Mouse (Mus musculus) midbrain, postnatal 0 days (tissue): ENCODE results near the gene Stxbp4. TPM values are rescaled to one million over a fixed set of nuclear protein-coding genes. Genes with fewer than 3 reads are reported as not detected.
A peak's percentile ranks its signal among the peaks of the same experiment; 100 is the strongest.

Source experiments
- ATAC-seq: fragments of 200-750 bp; cut with Nextera tagmentation; 2 replicates; pipeline ENCODE4 v1.8.0; 2017; ENCODE audit warnings: moderate number of reproducible peaks, mild to moderate bottlenecking, moderate TSS enrichment, moderate library complexity; ENCODE audit not compliant: low FRiP score
- DNase-seq: peaks from one replicate; pipeline ENCODE4 v3.0.0-alpha.2; 2015; ENCODE audit warnings: low spot score
- H3K27ac ChIP-seq: fragments of 300-500 bp; sonication (generic); 2 replicates; pipeline ENCODE4 v1.5.1; 2014; ENCODE audit warnings: low read depth, mild to moderate bottlenecking, low read length, mixed read lengths
- H3K27me3 ChIP-seq: fragments of 300-500 bp; sonication (generic); 2 replicates; pipeline ENCODE4 v1.6.1; 2014; ENCODE audit warnings: low read length, control low read depth, mixed read lengths; ENCODE audit not compliant: insufficient read depth
- H3K36me3 ChIP-seq: fragments of 300-500 bp; sonication (generic); 2 replicates; pipeline ENCODE4 v1.6.1; 2014; ENCODE audit warnings: low read length, control low read depth, mixed read lengths; ENCODE audit not compliant: insufficient read depth
- H3K4me1 ChIP-seq: fragments of 300-500 bp; sonication (generic); 2 replicates; pipeline ENCODE4 v1.6.1; 2014; ENCODE audit warnings: mild to moderate bottlenecking, control low read depth, antibody characterized with exemption, low read length, mixed read lengths; ENCODE audit not compliant: insufficient read depth
- H3K4me2 ChIP-seq: fragments of 300-500 bp; sonication (generic); 2 replicates; pipeline ENCODE4 v1.6.1; 2014; ENCODE audit warnings: low read depth, mild to moderate bottlenecking, low read length, mixed read lengths; ENCODE audit not compliant: poor library complexity, severe bottlenecking
- H3K4me3 ChIP-seq: fragments of 300-500 bp; sonication (generic); 2 replicates; pipeline ENCODE4 v1.5.1; 2014; ENCODE audit warnings: low read depth, mild to moderate bottlenecking, low read length, moderate library complexity
- H3K9ac ChIP-seq: fragments of 300-500 bp; sonication (generic); replicated peaks from 2 replicates; pipeline ENCODE4 v1.6.1; 2014; ENCODE audit warnings: mild to moderate bottlenecking, low read length, moderate library complexity, mixed read lengths; ENCODE audit not compliant: poor library complexity, severe bottlenecking
- H3K9me3 ChIP-seq: fragments of 300-500 bp; sonication (generic); 2 replicates; pipeline ENCODE4 v1.6.1; 2016; ENCODE audit warnings: low read length, control low read depth
- CTCF ChIP-seq: IDR thresholded peaks from 2 replicates; pipeline ENCODE4 v1.5.1; 2016; ENCODE audit warnings: antibody characterized with exemption, mild to moderate bottlenecking
- WGBS: fragments of 180-500 bp; shearing (Covaris S2); extraction: QIAGEN DNeasy Blood & Tissue Kit; methylation state at CpG from one replicate; pipeline ENCODE4 v1.1.7; 2014; 5-methylcytosine and 5-hydroxymethylcytosine counted together
- polyA plus RNA-seq: library from polyadenylated mRNA; unstranded; fragments of >200 nt; fragmentation: Nextera tagmentation; extraction: Ambion mirVana; gene quantifications from 2 replicates; pipeline ENCODE4 v1.2.1, GENCODE M21; 2015
- total RNA-seq: library from RNA; depleted of rRNA; stranded (reverse); fragments of >200 nt; gene quantifications from 2 replicates; pipeline ENCODE4 v1.2.3, GENCODE M21; 2014

The Stxbp4 gene
- total and polyA plus RNA-seq, 2 experiments from 2014 or later, result 9.2 to 11.2 TPM

GRCm38 (mm10) chr11:90681171-90681570, 43.3 kb upstream of the Stxbp4 start:
- Histone ChIP-seq H3K4me1 (no peaks in the 10 kb centered on the region), H3K27me3 (no peaks in the 10 kb centered on the region), H3K9ac (no peak overlapping the region), H3K4me3 (no peak overlapping the region), H3K9me3 (no peaks in the 10 kb centered on the region), H3K27ac (no peak overlapping the region), H3K4me2 (no peak overlapping the region), H3K36me3 (no peaks in the 10 kb centered on the region)
- DNase-seq, result no peak
- no peak for TF ChIP-seq CTCF
- ATAC-seq, result no peak

DNA sequence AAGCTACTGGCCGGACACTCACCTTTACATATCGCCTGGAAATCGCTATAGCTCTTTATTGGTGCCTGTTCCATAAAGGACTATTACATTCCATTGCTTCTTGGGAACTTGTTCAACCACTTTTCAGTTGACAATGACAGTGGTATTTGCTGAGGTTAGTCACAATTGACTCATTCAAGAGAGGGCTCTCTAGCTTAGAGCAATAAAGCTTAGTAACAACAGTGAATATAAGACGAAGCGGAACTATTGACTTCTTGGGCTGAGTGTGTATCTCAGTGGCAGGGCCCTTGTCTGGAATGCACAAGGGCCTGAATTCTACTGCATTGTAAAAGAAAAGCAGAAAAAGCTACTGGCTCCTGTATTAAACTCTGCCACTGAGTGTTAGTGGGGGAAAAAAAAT, 40.7 kb upstream of the Stxbp4 start:
- Histone ChIP-seq H3K27me3 (no peaks in the 10 kb centered on the region), H3K4me1 (no peaks in the 10 kb centered on the region), H3K27ac (no peak overlapping the region), H3K9ac (no peak overlapping the region), H3K4me2 (no peak overlapping the region), H3K36me3 (no peaks in the 10 kb centered on the region), H3K4me3 (no peak overlapping the region), H3K9me3 (no peaks in the 10 kb centered on the region)
- no peak for TF ChIP-seq CTCF
- ATAC-seq, result no peak
- no peak for DNase-seq
- whole genome bisulfite sequencing, result 85% methylated on average over 5 of the region's 5 CpGs

- H3K27me3 ChIP-seq, result no peaks in the 10 kb centered on the region
- no peak overlapping the region for H3K27ac ChIP-seq
- no peaks in the 10 kb centered on the region for H3K4me1 ChIP-seq
- no peak overlapping the region for H3K4me2 ChIP-seq
- H3K36me3 ChIP-seq, result no peaks in the 10 kb centered on the region
- H3K4me3 ChIP-seq, result no peak overlapping the region
- 85% methylated on average over 8 of the region's 8 CpGs for WGBS
- TF ChIP-seq CTCF, result no peak
- ATAC-seq (no peak), DNase-seq (peak; percentile 23)
- no peaks in the 10 kb centered on the region for H3K9me3 ChIP-seq
- H3K9ac ChIP-seq, result no peak overlapping the region
Observed at GRCm38 (mm10) chr11:90677771-90678288, 39.9 kb upstream of the Stxbp4 start.

DNA sequence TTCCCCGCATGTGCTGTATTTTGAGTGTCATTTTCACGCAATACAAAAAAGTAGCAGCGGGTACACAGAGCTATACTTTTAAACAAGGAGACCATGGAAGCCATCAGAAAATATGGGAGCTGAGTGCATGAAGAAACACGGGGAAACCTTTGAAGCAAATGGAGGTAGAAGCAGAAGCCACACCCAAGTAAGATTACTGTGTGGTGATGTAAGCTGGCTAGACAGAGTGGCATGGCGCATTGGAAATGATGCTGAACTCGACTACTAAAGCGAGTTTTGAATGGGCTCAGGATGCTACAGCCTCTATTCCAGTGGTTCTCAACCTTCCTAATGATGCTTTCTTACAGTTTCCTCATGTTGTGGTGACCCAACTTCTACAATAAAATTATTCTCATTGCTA, 39.1 kb upstream of the Stxbp4 start:
- no peak overlapping the region for H3K27ac ChIP-seq
- DNase-seq (no peak), ATAC-seq (no peak)
- no peak overlapping the region for H3K4me2 ChIP-seq
- no peaks in the 10 kb centered on the region for H3K27me3 ChIP-seq
- H3K36me3 ChIP-seq, result 0 out of 2 replicates have a peak, but pooled peaks cover 2% of the 10 kb centered on the region
- 90% methylated on average over 7 of the region's 7 CpGs for WGBS
- TF ChIP-seq CTCF, result no peak
- no peak overlapping the region for H3K9ac ChIP-seq
- H3K4me1 ChIP-seq, result no peaks in the 10 kb centered on the region
- no peaks in the 10 kb centered on the region for H3K9me3 ChIP-seq
- H3K4me3 ChIP-seq, result no peak overlapping the region

GRCm38 (mm10) chr11:90675479-90676110, 37.7 kb upstream of the Stxbp4 start:
- H3K4me1 ChIP-seq, result no peaks in the 10 kb centered on the region
- no peak overlapping the region for H3K4me3 ChIP-seq
- no peak overlapping the region for H3K27ac ChIP-seq
- no peak overlapping the region for H3K9ac ChIP-seq
- ATAC-seq (no peak), DNase-seq (no peak)
- H3K36me3 ChIP-seq, result 0 out of 2 replicates have a peak, but pooled peaks cover 2% of the 10 kb centered on the region
- H3K27me3 ChIP-seq, result no peaks in the 10 kb centered on the region
- H3K9me3 ChIP-seq, result no peaks in the 10 kb centered on the region
- H3K4me2 ChIP-seq, result no peak overlapping the region
- no peak for TF ChIP-seq CTCF
- WGBS, result 85% methylated on average over 5 of the region's 5 CpGs

GRCm38 (mm10) chr11:90667325-90667724, 29.4 kb upstream of the Stxbp4 start:
- no peaks in the 10 kb centered on the region for H3K9me3 ChIP-seq
- no peak overlapping the region for H3K27ac ChIP-seq
- H3K4me2 ChIP-seq, result no peak overlapping the region
- H3K36me3 ChIP-seq, result 0 out of 2 replicates have a peak, but pooled peaks cover 2% of the 10 kb centered on the region
- ATAC-seq (no peak), DNase-seq (no peak)
- 96% methylated on average over 6 of the region's 6 CpGs for WGBS
- H3K4me1 ChIP-seq, result 0 out of 2 replicates have a peak, but pooled peaks cover 2% of the 10 kb centered on the region
- no peak for TF ChIP-seq CTCF
- H3K9ac ChIP-seq, result no peak overlapping the region
- H3K27me3 ChIP-seq, result no peaks in the 10 kb centered on the region
- no peak overlapping the region for H3K4me3 ChIP-seq
